Mouse (Mus musculus) layer of hippocampus, postnatal 36 days (tissue): ENCODE measurements at regions not wholly inside any gene's neighbourhood (a gene's known extent, or its start where the extent isn't known, plus 50 kb on each side); places are given as distances from the start of the nearest gene placed in this dataset.

ENCODE experiments used
- DNase-seq, 2 experiments: peaks; one replicate each; pipeline ENCODE4 v3.0.0; 2022

DNA sequence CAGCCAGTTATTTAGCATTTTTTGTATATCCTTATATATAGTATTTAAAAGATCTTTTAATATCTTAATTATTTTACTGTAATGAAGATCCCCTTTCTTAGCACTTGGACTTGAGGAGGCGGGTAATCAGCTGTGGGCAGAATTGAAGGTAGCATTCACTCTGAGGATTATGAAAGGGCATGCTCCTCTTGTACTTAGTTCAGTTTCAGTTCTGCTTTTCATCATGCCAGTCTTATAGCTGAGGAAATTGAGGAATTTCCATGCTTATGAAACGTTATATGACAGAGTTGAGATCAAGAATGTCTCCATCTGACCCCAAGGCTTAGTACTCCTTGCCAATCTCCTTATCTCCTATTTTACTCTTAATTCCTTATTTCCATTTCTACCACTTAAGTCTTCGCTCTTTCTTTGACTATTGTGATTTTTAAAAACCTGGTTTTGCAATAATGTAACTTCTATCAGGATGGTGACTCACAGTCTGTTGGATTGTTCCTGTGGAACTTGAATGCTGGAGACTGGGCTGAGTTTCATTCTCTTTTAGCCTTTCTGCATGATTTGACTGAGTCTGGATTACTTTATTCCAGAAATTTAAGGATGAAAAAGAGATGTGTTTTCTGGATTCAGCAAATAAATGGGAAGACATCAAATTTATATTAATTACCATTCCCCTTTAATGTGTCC lies 133.6 kb downstream of the Papss1 start:
- DNase-seq, result no peak

DNA sequence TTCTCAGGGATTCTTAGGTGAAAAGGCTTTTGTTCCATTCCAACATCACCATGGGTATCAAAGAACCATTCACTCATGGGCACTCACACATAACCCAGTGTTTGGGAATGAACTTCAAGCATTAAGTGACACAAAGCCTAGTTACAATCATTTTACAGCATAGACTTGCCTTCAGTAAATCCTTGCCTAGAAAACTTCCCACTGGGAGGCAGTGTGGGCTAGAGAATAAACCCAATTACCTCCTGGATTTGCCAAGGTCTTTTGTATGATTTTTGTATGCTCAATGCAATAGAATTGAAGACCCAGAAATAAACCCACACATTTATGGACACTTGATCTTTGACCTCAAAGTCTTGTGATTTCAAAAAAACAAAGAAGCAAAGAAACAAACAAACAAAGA lies 138.6 kb downstream of the Papss1 start:
- peak in 1 of 2 experiments; percentile 10 for DNase-seq

DNA sequence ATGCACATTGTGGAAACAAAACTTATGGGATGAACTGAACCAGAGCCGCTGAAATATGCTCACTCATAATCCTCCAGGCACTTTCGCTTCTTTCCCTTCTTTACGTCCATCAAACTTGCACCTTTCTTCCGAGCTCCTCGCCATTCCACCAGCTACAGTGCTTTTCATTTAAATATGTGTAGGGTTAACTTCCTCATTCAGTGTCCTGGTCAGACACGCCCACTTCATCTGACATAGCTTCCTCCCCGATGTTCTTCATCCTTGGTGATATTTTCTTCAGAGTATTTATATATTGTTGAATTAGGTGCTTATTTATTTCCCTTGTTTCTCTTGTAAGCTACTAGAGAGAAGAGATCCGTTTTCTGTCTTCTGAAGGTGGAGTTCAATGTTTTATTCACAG lies 149.0 kb downstream of the Papss1 start:
- no peak for DNase-seq

DNA sequence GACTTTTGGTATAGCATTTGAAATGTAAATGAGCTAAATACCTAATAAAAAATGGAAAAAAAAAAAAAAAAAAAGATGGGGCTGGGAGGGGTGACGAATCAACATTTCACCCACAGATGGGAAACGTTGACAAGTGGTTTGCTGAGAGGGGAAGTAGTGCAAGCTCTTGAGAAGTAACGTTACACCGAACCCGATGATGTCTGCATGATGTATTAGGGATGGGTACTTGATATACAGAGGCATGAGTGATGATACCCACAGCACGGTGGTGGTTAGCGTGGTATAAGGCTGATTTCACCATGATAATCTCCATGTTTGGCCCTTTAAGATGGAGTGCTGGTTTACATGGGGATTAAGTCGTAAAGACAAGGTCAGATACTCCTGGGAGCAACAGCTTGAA lies 154.2 kb downstream of the Papss1 start:
- DNase-seq, result no peak

DNA sequence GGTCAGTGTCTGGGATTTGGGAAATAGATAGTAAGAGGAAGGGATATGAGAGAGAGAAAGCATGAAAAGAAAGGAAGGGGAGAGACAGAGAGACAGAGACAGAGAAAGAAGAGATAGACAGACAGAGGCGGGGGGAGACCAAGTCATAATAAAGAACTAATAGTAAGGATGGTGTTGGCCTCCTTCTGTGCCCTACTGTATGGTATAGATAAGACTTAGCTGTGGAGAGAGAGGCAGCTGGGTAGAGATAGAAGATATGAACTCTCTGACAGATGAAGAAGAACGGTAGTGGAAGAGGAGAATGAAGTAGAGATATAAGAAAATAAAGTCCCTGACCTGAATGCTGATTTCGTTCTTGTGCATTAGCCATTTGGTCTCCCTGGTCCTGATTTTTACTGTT lies 164.1 kb downstream of the Papss1 start:
- no peak for DNase-seq

DNA sequence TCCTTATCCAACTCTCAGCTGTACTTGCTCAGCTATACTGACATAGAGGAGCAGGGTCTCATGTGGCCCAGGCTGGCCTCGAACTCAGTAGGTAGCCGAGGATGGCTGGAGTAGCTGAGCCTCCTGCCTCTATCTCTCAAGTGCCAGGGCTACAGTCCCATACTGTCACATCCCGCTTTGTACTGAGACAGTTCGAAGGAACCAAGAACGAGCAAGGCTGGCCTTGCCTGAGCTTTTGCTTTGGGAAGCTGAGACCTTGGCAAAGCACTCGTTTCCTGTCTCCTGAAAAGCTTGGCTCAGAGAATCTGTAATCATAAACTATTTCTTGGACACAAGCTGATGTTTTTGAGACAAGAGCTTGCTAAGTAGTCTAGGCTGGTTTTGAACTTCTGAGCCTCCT lies 169.7 kb downstream of the Papss1 start:
- no peak for DNase-seq

DNA sequence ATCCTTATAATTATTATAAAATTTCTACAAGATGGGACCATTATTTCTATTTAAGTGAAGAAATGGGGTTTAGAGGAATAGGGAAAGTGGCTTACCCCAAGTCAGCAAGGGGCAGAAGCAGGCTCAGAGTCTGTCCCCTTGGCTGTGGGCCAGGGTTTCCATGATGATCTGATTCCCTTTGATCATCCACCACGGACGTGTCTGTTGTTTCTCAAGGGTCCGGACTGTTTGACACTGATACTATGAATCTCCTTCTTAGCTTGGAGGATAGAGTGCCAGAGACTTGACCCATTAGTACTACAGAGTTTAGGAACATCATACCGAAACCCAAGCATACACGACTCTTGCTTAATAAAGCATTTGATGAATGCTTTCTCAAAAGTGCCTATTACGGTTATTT lies 172.9 kb downstream of the Papss1 start:
- DNase-seq, result no peak

DNA sequence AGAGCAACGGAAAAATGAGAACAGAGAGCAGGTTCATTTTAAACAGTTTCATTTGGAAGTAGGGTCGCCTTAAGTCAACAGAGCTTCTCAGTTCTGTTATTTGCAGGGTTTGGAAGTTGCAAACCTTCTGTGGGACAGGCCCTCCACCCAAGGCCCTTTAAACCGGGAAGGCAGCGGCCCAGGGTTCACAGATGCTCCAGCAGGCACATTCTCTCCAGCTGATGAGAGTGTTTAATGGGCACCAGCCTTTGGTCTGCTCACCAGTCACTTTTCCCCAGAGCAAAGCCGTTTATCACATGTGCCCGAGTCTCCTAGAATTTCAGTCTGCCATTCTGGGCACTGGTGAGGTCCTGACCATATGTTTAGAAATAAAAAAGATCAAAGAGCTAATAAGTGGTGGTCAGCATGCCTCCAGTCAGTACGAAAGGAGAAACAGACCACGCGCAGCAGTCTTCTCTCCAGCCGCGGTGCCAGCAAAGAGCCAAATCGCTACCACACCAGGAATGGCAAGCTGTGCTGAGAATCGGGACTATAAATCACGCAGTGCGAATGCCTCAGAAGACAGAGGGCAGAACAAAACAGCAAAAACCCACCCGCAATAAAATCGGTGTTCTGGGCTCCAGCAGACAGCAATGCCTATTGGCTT lies 173.5 kb downstream of the Papss1 start:
- DNase-seq, result no peak

DNA sequence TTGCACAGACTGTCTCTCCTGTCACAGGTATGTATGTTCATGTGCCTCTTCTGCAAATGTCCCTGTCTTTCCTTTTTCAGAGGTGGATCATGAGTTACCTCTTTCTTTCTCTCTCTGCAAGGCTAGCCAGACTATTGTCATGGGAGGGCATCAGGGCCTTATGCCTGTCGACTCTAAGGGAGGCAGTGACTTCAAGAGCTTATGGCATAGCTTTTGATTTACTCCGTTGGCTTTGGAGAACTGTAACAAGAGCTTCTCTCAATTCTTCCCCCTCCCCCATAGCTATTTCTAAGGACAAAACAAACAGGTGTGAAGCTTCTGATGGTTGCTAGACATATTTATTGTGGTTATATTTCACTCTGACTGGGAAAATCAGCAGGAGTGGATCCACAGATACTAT lies 191.0 kb downstream of the Papss1 start:
- no peak for DNase-seq

DNA sequence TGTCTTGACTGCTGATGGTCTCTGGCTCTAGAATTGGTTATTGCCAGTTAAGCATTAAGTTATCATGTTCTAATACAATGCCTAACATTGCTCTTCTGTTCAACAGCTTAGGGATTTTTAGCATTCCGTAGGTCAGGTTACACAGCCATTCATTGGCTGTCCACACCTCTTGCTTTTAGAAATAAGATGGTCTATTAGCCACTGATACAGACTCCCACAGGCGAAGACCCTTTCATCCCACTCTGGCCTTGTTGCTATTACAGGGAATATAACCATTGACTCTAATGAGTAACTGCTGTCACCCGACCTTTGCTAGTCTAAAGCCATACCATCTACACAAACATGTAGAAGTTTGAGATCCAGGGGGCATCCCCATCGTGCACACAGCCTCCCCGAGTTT lies 191.6 kb downstream of the Papss1 start:
- DNase-seq, result no peak

DNA sequence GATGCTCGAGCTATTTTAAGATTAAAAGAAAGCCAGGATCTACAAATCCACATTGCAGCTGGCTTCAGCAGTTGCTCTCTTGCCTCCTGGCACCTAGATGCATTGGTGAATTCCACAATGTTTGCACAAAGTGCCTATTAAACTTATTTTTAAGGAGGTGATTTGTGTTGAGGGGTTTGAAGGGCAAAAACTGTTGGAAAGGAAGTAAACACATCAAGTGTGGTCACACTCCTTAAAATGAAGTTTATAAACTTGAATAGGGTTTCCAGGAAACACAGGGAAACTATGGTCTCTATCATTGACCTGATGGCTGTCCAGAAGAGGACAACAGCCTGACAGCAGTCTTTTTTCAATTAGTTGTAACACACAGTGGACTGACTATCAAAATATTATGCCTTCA lies 205.4 kb downstream of the Papss1 start:
- DNase-seq, result no peak

DNA sequence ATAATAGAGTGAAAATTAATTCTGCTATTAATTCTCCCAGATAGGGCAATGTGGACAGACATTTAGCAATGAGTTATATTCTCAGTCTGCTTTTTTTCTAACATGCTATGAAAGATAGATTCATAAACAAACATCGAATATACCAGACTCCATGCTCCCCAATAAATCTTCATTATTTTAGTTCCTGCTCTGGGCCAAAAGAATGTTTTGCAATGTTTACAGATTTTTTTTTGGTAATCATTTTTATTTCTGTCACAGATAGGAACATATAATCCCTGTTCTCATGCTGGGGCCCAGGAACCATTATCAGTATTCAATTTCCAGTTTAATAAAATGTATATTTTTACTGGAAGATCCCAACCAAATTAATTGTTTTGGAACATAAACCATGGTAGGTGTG lies 205.9 kb downstream of the Papss1 start:
- DNase-seq, result no peak

DNA sequence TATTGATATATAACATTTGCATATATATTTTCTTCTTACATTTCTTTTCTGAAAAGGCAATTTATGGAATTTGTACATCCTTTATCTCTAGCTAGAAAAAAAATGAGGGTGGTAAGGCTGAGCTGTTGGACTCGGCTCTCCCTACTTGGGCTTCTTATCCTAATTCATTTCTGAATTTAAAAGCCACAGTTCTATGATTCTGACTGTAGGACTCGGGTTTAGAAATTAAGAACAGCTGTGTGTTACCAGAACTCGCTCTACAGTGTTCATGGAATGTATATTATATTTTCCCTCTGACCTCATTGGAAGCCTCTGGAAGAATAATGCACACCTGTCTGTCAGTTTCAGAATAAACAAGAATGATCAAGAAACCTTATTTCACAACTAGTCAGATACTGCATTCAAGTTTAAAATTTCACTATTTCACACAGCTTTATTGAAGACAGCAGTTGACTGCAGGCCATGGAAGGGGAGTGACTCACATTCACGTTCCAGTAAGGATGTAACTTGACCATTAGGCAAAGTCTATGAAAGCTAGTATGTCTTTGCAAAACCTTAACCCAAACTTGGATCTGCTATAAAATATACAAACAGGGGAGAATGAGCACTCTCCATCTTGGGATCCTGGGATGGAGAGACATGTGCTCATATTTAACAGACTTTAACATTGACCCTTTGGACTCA lies 207.4 kb downstream of the Papss1 start:
- no peak for DNase-seq

DNA sequence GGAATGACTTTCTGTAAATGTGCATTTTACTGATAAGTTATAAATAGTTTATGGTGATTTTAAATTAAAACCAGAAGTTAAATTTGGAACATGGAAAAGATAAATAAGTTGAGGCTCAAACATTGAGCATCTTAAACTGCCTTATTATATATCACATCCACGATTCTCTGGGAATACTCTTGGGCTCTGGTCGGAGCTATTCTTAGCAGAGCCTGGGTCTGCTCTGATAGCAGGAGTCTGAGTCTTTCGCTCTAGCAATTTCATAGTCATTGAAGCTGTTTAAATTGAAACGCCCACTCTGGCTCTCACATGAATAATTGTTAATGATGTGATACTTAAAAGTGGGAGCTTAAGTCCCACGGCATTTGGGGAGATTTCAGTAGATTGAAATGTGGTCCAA lies 208.0 kb downstream of the Papss1 start:
- no peak for DNase-seq

DNA sequence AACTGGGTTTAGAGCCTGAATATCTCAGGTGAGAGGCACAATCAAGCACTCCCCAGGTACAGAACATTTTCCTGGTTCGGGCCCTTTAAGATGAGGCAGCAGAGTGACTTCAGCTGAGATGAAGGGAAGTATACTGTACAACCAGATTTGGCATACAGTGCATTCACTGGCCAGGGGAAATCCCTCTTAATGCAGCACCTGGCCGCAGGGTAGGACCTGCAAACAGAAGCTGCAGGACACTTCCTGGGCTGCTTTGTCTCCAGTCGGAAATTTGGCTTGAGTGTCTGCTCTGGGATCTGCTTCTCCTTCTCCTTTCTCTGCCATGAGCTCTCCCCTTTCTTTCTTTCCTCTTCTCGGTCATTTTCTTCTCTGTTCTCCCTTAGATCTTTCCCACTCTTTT lies 210.9 kb downstream of the Papss1 start:
- no peak for DNase-seq

DNA sequence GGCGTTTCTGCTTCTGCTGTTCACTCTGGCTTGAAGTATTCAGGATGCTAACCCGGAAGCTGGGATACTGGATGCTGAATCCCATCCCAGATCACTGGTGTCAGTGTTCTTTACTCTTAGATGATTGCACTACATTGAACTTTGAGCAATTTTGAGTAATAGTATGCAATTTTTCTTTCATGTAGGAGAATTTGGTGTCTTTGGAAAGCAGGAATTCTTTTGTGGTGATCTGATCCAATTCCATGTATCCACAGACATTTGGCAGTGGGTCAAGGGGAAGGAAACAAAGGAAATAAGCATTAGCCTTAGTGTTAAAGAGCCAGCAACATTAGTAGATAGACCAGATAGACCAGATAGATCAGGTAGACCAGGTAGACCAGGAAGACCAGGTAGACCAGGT lies 212.1 kb downstream of the Papss1 start:
- DNase-seq, result no peak

DNA sequence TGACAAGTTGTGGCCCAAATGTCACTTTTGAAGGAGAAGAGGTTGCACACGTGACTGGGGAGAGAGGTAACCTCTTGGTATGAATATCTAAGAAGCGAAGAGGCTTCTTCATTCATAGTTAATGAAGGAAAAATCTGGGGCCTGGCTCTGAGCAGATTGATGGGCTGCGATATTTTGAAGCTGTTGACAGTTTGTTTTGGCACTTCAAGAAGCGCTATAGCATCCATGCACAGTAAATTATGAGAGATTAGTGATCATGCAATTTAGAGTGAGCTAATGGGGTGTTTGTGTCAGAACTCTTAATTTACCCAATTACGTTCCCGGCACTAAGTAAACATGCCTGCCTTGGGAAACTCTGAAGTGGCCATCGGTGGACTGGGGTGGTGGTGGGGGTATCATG lies 215.2 kb downstream of the Papss1 start:
- DNase-seq, result no peak

DNA sequence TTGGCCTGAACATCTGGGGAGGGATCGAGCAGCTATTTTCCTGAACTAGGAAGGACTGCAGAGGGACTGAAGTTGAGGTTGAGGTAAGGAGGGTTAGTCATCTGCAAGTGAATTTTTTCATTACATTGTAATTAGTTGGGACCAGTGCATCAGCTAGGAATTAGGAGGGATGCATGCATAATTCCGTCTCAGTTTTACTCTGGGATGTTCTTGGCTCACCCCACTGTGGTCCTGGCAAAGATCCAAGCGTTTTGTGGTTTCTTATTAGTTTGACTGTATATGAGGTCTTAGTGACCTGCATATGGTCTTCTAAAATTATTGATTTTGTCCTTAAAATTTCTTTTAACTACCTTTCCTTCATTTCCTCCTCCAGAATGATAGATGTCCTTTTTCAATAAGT lies 221.0 kb downstream of the Papss1 start:
- no peak for DNase-seq

DNA sequence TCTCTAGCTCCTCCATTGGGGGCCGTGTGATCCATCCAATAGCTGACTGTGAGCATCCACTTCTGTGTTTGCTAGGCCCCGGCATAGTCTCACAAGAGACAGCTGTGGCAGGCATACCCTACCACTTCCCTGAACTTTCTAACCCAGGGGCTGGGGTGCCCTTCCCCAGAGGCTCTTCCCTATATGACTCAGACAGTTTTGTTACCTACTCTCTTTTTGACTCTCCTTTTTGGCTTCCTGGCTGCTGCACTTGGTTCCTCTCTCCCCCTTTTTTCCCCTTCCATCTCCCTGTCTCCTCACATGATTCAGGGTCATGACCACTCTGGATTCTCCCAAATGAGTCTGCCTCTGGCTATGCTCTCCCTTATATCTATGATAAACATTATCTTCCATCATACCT lies 223.8 kb downstream of the Papss1 start:
- DNase-seq, result no peak

DNA sequence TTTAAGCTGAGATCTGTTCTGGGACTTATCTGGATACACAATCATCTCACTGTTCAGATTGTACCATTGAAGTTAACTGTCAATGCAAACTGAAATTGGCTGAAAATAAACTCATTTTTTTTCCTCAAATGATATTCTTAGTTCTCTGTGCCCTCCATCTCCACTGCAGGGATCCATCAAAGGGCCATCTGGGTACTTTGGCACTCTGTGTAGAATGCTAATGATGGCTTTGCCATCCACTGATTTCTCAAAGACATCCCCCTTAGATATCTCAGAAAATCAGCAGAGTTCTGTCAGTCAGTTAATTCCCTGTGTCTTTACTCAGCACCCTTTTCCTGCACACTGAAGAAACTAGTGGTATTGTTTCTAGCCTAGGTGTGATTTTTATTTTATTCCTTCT lies 224.6 kb downstream of the Papss1 start:
- DNase-seq, result no peak

DNA sequence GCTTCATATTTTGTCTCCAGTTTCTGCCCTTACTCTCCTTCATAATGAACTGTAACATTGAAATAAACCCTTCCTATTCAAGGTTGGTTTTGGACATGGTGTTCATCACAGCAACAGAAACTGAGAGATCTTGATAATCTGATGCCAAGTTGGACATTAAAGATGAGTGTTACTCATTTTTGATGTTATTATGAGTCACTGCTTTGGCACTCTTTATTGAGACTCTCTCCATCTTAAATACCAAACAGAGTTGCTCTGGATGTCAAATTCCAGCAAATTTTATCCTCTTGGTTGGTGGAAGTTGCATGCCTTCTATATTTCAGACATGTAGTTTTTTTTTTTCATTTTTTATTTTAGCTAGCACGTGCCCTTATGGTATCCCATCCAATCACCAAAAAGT lies 229.5 kb downstream of the Papss1 start:
- no peak for DNase-seq

DNA sequence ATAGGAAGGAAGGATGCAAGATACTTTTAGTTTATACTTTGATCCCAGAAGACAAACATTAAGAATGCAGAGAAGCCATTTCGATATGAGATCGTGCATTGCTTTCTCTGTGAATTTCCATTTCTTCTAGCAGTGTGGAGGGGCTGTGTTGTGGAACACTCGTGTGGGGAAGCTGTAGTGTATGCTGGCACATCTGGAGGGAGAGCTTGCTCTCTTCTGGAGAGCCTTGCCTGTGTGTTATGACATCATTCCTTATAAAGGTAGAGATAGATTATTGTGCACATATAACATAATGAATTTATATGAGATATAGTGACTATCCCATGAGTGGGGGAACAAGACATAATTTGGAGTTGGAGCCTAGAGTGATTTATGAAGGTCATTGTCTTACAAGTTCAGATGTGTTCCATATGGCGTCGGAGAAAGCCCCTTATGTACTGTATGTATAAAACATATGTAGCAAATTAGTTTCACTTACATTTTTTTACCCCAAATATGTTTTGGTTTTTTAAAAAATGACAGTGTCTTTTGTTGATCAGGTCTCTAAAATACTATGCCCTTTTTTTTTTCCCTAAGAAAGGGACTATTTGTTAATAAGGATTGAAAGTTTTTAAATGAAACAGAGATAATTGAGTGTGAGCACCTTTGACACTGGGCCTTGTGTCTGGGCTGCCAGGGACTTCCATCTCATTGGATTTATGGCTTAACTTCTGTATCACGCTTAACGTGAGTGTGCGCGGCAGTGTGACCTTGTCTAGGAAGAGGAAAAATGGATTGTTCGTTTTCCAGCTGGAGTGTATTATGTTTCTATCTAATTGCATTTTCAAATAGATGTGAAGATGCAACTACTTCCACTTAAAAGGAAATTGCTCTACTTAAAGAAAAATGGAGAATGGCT lies 230.8 kb downstream of the Papss1 start:
- no peak for DNase-seq

DNA sequence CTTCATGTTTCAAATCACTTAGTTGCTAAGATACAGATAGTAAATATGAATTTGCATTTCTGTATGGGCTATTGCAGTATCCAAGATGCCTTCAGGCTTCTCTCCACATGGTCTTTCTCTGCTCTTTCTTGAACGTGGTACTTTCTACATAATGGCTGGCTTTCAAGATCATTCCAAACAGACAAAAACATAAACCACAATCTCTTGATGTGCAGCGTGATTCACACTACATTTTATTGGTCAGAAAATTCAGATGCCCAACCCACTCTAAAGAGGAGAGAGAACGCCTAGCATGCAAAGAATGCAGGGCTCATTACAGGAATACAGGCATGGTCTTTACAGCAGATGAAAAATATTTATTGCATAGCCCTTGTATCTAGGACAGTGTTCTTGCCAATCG lies 235.2 kb downstream of the Papss1 start:
- no peak for DNase-seq
